Mouse (Mus musculus) T-helper 17 cell (primary cell): ENCODE measurements around the gene Gga1.

Experiments
- in situ Hi-C, 2 experiments: fragments of 300-600 bp; cut with MboI, MseI; formaldehyde crosslinking; loops; 1 replicate in 1 of 2; 2 replicates in 1 of 2; pipeline ENCODE4 v1.15.1; 2025; ENCODE audit warnings: high pct_unique_total_duplicates in 2 of 2

The Gga1 gene

GRCm38 (mm10) chr15:78912040-78912439 is 35.0 kb downstream of the Gga1 start:
- in situ Hi-C loops = no loop called here

- in situ Hi-C loops = no loop called here
Measured at GRCm38 (mm10) chr15:78913632-78914090, 36.7 kb downstream of the Gga1 start, which contains the start of gene Pdxp. Gene Pdxp, plus strand, starts transcription at chr15:78913919.

- in situ Hi-C loops = no loop called here
Measured at GRCm38 (mm10) chr15:78914091-78914822, 37.3 kb downstream of the Gga1 start.

GRCm38 (mm10) chr15:78914823-78915659 is 38.1 kb downstream of the Gga1 start:
- in situ Hi-C loops = no loop called here

GRCm38 (mm10) chr15:78915660-78916017 is 38.6 kb downstream of the Gga1 start:
- in situ Hi-C loops = no loop called here

- in situ Hi-C loops = no loop called here
Measured at GRCm38 (mm10) chr15:78916052-78916826, 39.2 kb downstream of the Gga1 start.

- in situ Hi-C loops = no loop called here
Measured at GRCm38 (mm10) chr15:78918126-78918525, 41.1 kb downstream of the Gga1 start.

GRCm38 (mm10) chr15:78919914-78920313 is 42.9 kb downstream of the Gga1 start:
- in situ Hi-C loops = no loop called here

GRCm38 (mm10) chr15:78922700-78923099 is 45.7 kb downstream of the Gga1 start:
- in situ Hi-C loops = no loop called here

- in situ Hi-C loops = no loop called here
Measured at GRCm38 (mm10) chr15:78923585-78923984, 46.6 kb downstream of the Gga1 start.

GRCm38 (mm10) chr15:78925129-78925528 is 48.1 kb downstream of the Gga1 start:
- in situ Hi-C loops = loop anchor here in 1 of 2 experiments (25.0 kb wide), 1 partner anchor 963 kb away; the partner anchor contains the start of genes Eif3d and Foxred2

GRCm38 (mm10) chr15:78926021-78926919 is 49.3 kb downstream of the Gga1 start, which contains the start of gene Lgals1:
Gene Lgals1, plus strand, starts transcription at chr15:78926725.
- in situ Hi-C loops = loop anchor here in 1 of 2 experiments (25.0 kb wide), 1 partner anchor 964 kb away; the partner anchor contains the start of genes Eif3d and Foxred2

- in situ Hi-C loops = loop anchor here in 1 of 2 experiments (25.0 kb wide), 1 partner anchor 965 kb away; the partner anchor contains the start of genes Eif3d and Foxred2
Measured at GRCm38 (mm10) chr15:78927021-78927787, 50.2 kb downstream of the Gga1 start.

- in situ Hi-C loops = loop anchor here in 1 of 2 experiments (25.0 kb wide), 1 partner anchor 966 kb away; the partner anchor contains the start of genes Eif3d and Foxred2
Measured at GRCm38 (mm10) chr15:78927788-78928457, 50.9 kb downstream of the Gga1 start.

GRCm38 (mm10) chr15:78928539-78928938 is 51.5 kb downstream of the Gga1 start:
- in situ Hi-C loops = loop anchor here in 1 of 2 experiments (25.0 kb wide), 1 partner anchor 966 kb away; the partner anchor contains the start of genes Eif3d and Foxred2

GRCm38 (mm10) chr15:78930192-78930706 is 53.3 kb downstream of the Gga1 start:
- in situ Hi-C loops = loop anchor here in 1 of 2 experiments (25.0 kb wide), 1 partner anchor 968 kb away; the partner anchor contains the start of genes Eif3d and Foxred2

- in situ Hi-C loops = loop anchor here in 1 of 2 experiments (25.0 kb wide), 1 partner anchor 969 kb away; the partner anchor contains the start of genes Eif3d and Foxred2
Measured at GRCm38 (mm10) chr15:78930801-78931426, 53.9 kb downstream of the Gga1 start.

GRCm38 (mm10) chr15:78931577-78931976 is 54.6 kb downstream of the Gga1 start:
- in situ Hi-C loops = loop anchor here in 1 of 2 experiments (25.0 kb wide), 1 partner anchor 969 kb away; the partner anchor contains the start of genes Eif3d and Foxred2
